Mouse (Mus musculus): ENCODE results near the gene Apol6.

GRCm38 (mm10) chr15:77072556-77073163 lies 28.1 kb downstream of the Apol6 start:
- TF ChIP-seq POLR2A (IDR thresholded peaks at IDR 0.05; ENCODE audit: insufficient read length, low read depth) = peak; percentile 45
- no peak for TF ChIP-seq E2F4 (IDR thresholded peaks at IDR 0.05; ENCODE audit: insufficient read depth)
- TF ChIP-seq USF1 (IDR thresholded peaks at IDR 0.05; ENCODE audit: low read depth) = no peak
- TF ChIP-seq MYOD1 (IDR thresholded peaks at IDR 0.05; ENCODE audit: control insufficient read depth in 1 of 3, insufficient read length in 2 of 3, low read depth in 2 of 3) = no peak
- no peak for TF ChIP-seq MYOG (IDR thresholded peaks at IDR 0.05; ENCODE audit: control insufficient read depth in 1 of 3, insufficient read depth in 1 of 3, insufficient read length in 2 of 3, low read depth in 2 of 3)

Data from myocyte (in vitro differentiated cells).